Mouse (Mus musculus) thymus, adult 2 months (tissue): ENCODE results near the gene Icam5. TPM values are rescaled to one million over a fixed set of nuclear protein-coding genes. Genes with fewer than 3 reads are reported as not detected.

Source experiments
- DNase-seq: peaks from one replicate; pipeline ENCODE4 v3.0.0; 2021
- H3K27ac ChIP-seq: fragments of 200-500 bp; 2 replicates; pipeline ENCODE4 v1.5.1; 2012; ENCODE audit warnings: low read length, control low read depth; ENCODE audit not compliant: control insufficient read depth, insufficient read depth
- H3K27me3 ChIP-seq: fragments of 200-500 bp; 2 replicates; pipeline ENCODE4 v1.6.1; 2012; ENCODE audit warnings: mild to moderate bottlenecking, low read length, moderate library complexity, mixed read lengths; ENCODE audit not compliant: control insufficient read depth, insufficient read depth
- H3K36me3 ChIP-seq: fragments of 200-500 bp; 2 replicates; pipeline ENCODE4 v1.6.1; 2012; ENCODE audit warnings: mild to moderate bottlenecking, low read length, moderate library complexity; ENCODE audit not compliant: control insufficient read depth, insufficient read depth
- H3K4me1 ChIP-seq: fragments of 200-500 bp; replicated peaks from 2 replicates; pipeline ENCODE4 v1.6.1; 2012; ENCODE audit warnings: low read length; ENCODE audit not compliant: control insufficient read depth, insufficient read depth
- H3K4me3 ChIP-seq: fragments of 200-500 bp; 2 replicates; pipeline ENCODE4 v1.5.1; 2012; ENCODE audit warnings: mild to moderate bottlenecking, low read length, control low read depth, moderate library complexity; ENCODE audit not compliant: control insufficient read depth, insufficient read depth
- CTCF ChIP-seq: fragments of 200-500 bp; IDR thresholded peaks from 2 replicates; pipeline ENCODE4 v1.5.1; 2012; ENCODE audit warnings: mild to moderate bottlenecking, control low read depth, low read length, moderate library complexity, borderline replicate concordance; ENCODE audit not compliant: control insufficient read depth, poor library complexity, insufficient read depth; ENCODE audit errors: extremely low read depth
- POLR2A ChIP-seq: fragments of 200-500 bp; IDR thresholded peaks from 2 replicates; pipeline ENCODE4 v1.6.1; 2012; ENCODE audit warnings: mild to moderate bottlenecking, low read length, control low read depth, moderate library complexity; ENCODE audit not compliant: control insufficient read depth, poor library complexity, insufficient read depth; ENCODE audit errors: extremely low read depth
- WGBS: fragments of 180-500 bp; shearing (Covaris S2); methylation state at CpG from one replicate; pipeline ENCODE4 v1.1.7; 2018; 5-methylcytosine and 5-hydroxymethylcytosine counted together
- polyA plus RNA-seq: library from polyadenylated mRNA; depleted of rRNA; stranded (reverse); fragments of >200 nt; gene quantifications from 2 replicates; pipeline ENCODE4 v1.2.3, GENCODE M21; 2012; rRNA removed

Gene Icam5
- polyA plus RNA-seq: 0.63 and 1.0 TPM in 2 replicates

DNA sequence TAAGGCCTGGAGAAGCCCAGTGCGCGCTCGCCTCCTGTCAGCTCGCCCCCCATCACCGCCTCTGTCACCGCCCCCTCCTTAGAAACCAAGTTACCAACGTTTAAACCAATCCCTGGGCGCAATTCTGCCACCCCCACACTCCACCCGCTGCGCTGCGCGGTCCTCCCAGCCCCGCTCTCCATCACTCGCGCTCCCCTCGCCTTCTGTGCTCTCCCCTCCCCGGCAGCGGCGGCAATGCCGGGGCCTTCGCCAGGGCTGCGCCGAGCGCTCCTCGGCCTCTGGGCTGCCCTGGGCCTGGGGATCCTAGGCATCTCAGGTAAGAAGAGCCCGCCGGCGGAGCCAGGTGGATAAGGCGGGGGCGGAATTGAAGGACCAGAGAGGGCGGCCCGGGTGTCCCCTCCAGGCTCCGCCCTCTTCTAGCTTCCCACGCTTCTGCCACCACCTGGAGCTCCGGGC is at the start of gene Icam5:
Icam5 (plus strand) TSS at position 178 of the 456 bp plus-strand sequence.
- peak within 1 kb of the TSS; percentile 10; the same call in 1 of the 2 replicates for H3K27ac ChIP-seq
- WGBS: 1% methylated on average over 35 of the region's 35 CpGs
- peak; percentile 28 for DNase-seq
- TF ChIP-seq POLR2A: no peak
- TF ChIP-seq CTCF: no peak
- peaks cover 34% of the 10 kb centered on the region for H3K27me3 ChIP-seq
- peak within 1 kb of the TSS; percentile 55 for H3K4me3 ChIP-seq
- no peaks in the 10 kb centered on the region for H3K36me3 ChIP-seq
- H3K4me1 ChIP-seq: peaks cover 39% of the 10 kb centered on the region

DNA sequence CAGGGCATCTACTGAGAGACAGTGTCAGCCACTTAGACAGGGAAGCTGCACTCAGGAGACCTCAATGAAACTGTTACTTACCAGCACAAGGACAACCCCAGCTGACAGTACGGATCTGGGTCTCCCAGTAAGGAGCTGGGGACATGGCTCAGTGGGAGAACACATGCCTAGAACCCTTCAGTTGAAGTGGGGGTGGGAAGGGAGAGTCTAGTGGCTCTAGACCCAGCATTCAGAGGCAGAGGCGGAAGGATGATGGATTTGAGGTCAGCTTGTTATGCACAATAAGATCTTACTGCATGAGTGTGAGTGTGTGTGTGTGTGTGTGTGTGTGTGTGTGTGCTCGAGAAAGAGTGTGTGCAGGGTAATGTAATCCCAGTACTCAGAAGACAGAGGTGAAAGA is 49.7 kb upstream of the Icam5 start:
- H3K4me1 ChIP-seq: peaks cover 15% of the 10 kb centered on the region
- 87% methylated on average over 3 of the region's 3 CpGs for WGBS
- DNase-seq: no peak

DNA sequence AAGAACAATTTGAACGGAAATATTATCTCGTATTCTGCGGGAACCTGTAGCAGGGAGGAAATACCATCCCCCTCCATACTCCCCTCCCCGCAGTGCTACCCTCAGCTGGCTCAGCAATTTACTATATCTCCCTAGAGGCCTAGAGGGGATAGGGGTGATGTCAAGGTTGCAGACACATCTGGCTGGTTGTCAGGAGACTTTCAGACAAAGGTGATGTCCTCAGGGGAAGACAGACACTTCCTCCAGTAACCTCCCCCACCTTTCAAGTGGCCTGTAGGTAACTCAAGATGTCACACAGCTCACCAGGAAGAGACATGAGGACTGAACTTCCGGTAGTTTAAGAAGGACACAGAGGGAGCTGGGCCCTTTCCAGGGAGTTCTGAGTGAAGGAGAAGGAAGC is 48.7 kb upstream of the Icam5 start:
- Histone ChIP-seq H3K27me3 (no peaks in the 10 kb centered on the region), H3K4me1 (peaks cover 25% of the 10 kb centered on the region), H3K36me3 (no peaks in the 10 kb centered on the region), H3K4me3 (no peak overlapping the region), H3K27ac (peak overlapping the region; percentile 1; the same call in 1 of the 2 replicates)
- 12% methylated on average over 5 of the region's 5 CpGs for WGBS
- peak; percentile 35 for DNase-seq
- no peak for TF ChIP-seq CTCF
- TF ChIP-seq POLR2A: no peak

More for the DNA sequence above, 49.7 kb upstream of the Icam5 start:
- no peak overlapping the region for H3K4me3 ChIP-seq
- no peak overlapping the region for H3K27ac ChIP-seq
- no peaks in the 10 kb centered on the region for H3K36me3 ChIP-seq
- TF ChIP-seq CTCF (no peak), POLR2A (no peak)
- no peaks in the 10 kb centered on the region for H3K27me3 ChIP-seq

DNA sequence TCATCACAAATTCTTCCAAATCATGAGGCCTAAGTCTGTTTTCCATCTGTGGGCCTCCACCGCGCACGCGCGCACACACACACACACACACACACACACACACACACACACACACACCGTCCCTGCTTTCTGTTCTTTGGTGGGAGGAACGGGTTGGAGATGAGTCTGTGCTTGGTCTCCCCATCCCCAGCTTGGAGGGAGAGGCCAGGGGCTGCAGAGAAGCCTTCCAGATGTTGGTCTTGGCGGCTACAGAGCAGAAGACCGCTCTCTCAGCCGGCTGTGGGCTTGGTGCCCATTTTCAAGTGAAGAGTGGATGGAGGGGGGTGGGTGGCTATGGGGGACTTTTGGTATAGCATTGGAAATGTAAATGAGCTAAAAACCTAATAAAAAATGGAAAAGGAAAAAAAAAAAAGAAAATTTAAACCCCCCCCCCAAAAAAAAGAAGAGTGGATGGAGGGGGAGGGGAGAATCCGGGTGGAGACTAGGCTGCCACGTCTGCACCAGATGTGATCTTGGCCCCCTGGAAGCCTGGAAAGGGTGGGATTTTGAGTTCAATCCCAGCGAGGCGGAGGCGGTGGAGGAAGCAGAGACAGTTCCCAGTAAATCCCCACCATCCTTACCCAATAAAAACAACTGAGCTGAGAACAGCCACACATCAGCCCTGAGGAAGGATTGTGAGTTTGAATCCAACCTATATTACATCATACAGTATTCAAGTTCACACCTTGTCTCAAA is 44.8 kb upstream of the Icam5 start:
- H3K36me3 ChIP-seq: no peaks in the 10 kb centered on the region
- H3K27ac ChIP-seq: no peak overlapping the region
- H3K27me3 ChIP-seq: no peaks in the 10 kb centered on the region
- WGBS: 82% methylated on average over 15 of the region's 15 CpGs
- H3K4me3 ChIP-seq: no peak overlapping the region
- peaks cover 37% of the 10 kb centered on the region for H3K4me1 ChIP-seq
- no peak for TF ChIP-seq CTCF
- TF ChIP-seq POLR2A: no peak
- DNase-seq: no peak

DNA sequence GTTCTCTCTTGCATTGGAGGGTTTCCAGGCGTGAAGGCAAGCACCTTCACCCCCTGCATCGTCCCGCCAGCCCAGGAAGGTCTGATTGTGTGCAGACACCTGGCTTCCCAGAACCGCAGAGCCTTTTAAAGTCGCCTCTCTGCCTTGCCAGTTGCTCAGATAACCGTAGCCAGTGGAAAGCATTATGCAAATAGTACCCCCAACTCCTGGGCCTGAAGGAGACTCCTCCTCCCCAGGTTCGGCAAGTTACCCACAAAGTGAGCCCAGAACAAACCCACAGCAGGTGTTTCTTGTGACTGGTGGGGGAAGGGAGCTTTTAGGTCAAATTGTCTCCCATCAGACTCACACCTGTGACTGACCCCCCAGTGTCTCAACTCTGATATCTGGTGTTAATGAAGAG is 43.9 kb upstream of the Icam5 start:
- no peak overlapping the region for H3K4me3 ChIP-seq
- WGBS: 5% methylated on average over 7 of the region's 7 CpGs
- no peaks in the 10 kb centered on the region for H3K36me3 ChIP-seq
- DNase-seq: peak; percentile 23
- no peak overlapping the region for H3K27ac ChIP-seq
- peaks cover 37% of the 10 kb centered on the region for H3K4me1 ChIP-seq
- TF ChIP-seq CTCF (no peak), POLR2A (no peak)
- no peaks in the 10 kb centered on the region for H3K27me3 ChIP-seq

DNA sequence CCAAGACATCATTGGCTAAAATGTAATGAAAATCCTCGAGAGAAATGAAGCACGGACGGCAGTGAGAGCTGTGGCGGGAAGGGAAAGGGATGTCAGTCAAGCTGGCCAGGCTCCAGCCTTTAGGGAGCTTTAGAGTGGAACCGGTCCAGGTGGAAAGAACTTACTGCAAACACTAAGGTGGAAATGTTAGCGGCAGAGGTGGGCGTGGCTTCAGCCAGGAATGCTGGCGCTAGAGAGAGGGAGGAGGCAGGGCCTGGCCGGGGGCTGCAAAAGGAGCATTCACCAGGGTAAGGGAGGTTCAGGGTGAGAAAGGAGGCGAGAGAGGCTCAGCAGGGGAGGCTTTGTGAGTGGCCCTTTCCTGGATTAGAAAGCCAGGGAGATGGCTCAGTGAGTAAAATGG is 41.0 kb upstream of the Icam5 start:
- peaks cover 27% of the 10 kb centered on the region for H3K4me1 ChIP-seq
- no peak for DNase-seq
- no peak for TF ChIP-seq CTCF
- TF ChIP-seq POLR2A: no peak
- WGBS: 62% methylated on average over 10 of the region's 10 CpGs
- no peaks in the 10 kb centered on the region for H3K36me3 ChIP-seq
- no peak overlapping the region for H3K27ac ChIP-seq
- H3K4me3 ChIP-seq: no peak overlapping the region
- no peaks in the 10 kb centered on the region for H3K27me3 ChIP-seq
